Mouse (Mus musculus): Measurements from ENCODE around the gene Gm21858. TPM values are rescaled to one million over a fixed set of nuclear protein-coding genes. Genes with fewer than 3 reads are reported as not detected.
"Not testable (repeated sequence)": the region's sequence is repeated elsewhere in the genome, so short reads cannot be mapped to it uniquely, and the experiment has no call there.

Gm21858 gene
- polyA plus RNA-seq (2015; fragmentation: Nextera tagmentation; extraction: Ambion mirVana) = not detected in 2 replicates

- not testable (repeated sequence) for H3K9ac ChIP-seq; H3K27me3 ChIP-seq; H3K36me3 ChIP-seq; H3K27ac ChIP-seq (replicated peaks); H3K9me3 ChIP-seq; ATAC-seq (ENCODE audit: low FRiP score, low read depth); H3K4me3 ChIP-seq; H3K4me1 ChIP-seq (replicated peaks); H3K4me2 ChIP-seq
- no CpG with 5 or more reads among the region's 6 CpGs for WGBS
Observed at GRCm38 (mm10) chrY:55731456-55731855, at the start of gene Gm21858. Gm21858 (plus strand) TSS chrY:55731756.

All from hindbrain, embryonic 15.5 days (tissue).